Mouse (Mus musculus): Measurements from ENCODE around the gene Nupl2. TPM values are rescaled to one million over a fixed set of nuclear protein-coding genes. Genes with fewer than 3 reads are reported as not detected.

Gene Nupl2
- 15.2 and 17.0 TPM in 2 replicates for polyA plus RNA-seq (2015; fragmentation: Nextera tagmentation; extraction: Ambion mirVana)

DNA sequence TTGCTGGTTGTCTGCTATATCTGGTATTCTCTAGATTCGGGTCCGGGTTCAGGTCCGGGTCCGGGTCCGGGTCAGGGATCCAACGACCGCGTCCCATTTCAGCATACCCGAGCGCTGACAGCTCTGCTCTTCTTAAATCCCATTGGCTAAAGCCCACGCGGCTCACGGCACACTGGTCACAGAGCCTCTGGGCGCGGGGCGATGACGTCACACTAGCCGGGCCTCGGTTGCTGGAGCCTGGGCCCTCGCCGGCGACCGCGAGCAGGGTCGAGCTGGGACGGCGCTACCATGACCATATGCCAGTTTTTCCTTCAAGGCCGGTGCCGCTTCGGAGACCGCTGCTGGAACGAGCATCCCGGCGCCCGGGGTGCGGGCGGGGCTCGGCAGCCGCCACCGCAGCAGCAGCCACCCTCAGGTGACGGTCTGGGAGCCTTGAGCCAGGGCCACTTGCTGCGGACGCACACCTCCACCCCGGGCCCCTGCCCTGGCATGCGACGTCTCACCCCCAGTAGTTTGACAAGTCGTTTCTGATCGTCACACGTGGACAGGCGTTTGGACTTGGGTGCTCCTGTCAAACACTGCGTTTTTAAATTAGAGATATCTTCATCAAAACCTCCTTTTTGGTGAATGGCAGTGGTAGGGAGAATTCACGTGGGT is at the start of gene Nupl2:
TSS of gene Nupl2 (plus strand) at position 175 of the 657 bp plus-strand sequence.
- peak within 1 kb of the TSS; percentile 77 for H3K4me2 ChIP-seq
- H3K27me3 ChIP-seq: no peaks in the 10 kb centered on the region
- peaks cover 6% of the 10 kb centered on the region for H3K4me1 ChIP-seq
- WGBS: under 1% methylated on average over 52 of the region's 52 CpGs
- H3K9ac ChIP-seq: peak within 1 kb of the TSS; percentile 97
- H3K4me3 ChIP-seq: peak within 1 kb of the TSS; percentile 88
- ATAC-seq: peak; percentile 98
- peak within 1 kb of the TSS; percentile 75 for H3K27ac ChIP-seq
- H3K36me3 ChIP-seq (ENCODE audit: poor library complexity, severe bottlenecking): peaks cover 21% of the 10 kb centered on the region
- no peaks in the 10 kb centered on the region for H3K9me3 ChIP-seq (replicated peaks)

DNA sequence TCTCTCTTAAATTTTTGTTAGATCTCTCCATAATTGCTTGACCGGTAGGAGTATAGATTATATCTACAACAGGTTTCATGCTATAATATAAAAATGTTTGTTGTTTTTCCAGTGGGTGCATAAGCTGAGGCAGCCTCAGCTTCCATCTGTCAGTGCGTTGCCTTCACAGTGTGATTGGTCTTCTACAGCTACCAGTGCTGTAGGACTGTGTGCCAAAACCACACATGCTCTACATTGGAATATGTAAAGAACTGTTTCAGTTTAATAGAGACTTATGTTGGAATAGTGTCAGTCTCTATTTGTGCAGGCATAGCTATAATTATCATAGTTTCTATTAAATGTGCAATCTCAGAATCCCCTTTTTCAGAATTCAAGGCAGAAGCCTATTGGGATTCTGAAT is 42.5 kb upstream of the Nupl2 start:
- peak; percentile 65; the same call in 1 of the 2 replicates for ATAC-seq
- H3K27ac ChIP-seq: no peak overlapping the region

DNA sequence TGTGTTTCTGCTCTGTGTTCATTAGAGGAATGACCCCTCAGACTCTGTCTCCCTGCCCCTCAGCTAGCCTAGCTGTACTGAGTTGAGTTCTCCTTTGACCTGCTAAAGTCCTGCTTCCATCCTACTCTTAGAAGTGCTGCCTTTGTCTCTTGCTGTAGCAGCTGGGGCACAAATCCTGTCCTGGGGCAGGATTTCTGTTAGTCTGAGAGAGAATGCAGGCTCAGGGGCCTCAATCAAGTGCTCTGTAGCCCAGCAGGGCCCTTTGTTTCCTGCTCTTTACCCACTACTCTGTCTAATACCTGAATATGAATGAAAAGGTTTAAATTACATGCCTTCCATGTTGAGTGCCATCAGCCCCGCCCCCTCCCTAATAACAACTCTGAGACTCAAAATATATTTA is 40.6 kb upstream of the Nupl2 start:
- peak overlapping the region; percentile 90 for H3K27ac ChIP-seq
- peak overlapping the region; percentile 38 for H3K4me2 ChIP-seq
- H3K9me3 ChIP-seq (replicated peaks): no peaks in the 10 kb centered on the region
- peaks cover 39% of the 10 kb centered on the region for H3K4me1 ChIP-seq
- no peaks in the 10 kb centered on the region for H3K27me3 ChIP-seq
- peak overlapping the region; percentile 38 for H3K9ac ChIP-seq
- no peak overlapping the region for H3K4me3 ChIP-seq
- ATAC-seq: peak; percentile 80; the same call in 1 of the 2 replicates
- peaks cover 19% of the 10 kb centered on the region for H3K36me3 ChIP-seq (ENCODE audit: poor library complexity, severe bottlenecking)
- 4% methylated on average over 1 of the region's 1 CpGs for WGBS

More for the DNA sequence above, 42.5 kb upstream of the Nupl2 start:
- H3K9ac ChIP-seq: no peak overlapping the region
- no peaks in the 10 kb centered on the region for H3K9me3 ChIP-seq (replicated peaks)
- H3K4me3 ChIP-seq: no peak overlapping the region
- no peak overlapping the region for H3K4me2 ChIP-seq
- 94% methylated on average over 2 of the region's 2 CpGs for WGBS
- peaks cover 39% of the 10 kb centered on the region for H3K4me1 ChIP-seq
- H3K27me3 ChIP-seq: no peaks in the 10 kb centered on the region
- peaks cover 17% of the 10 kb centered on the region for H3K36me3 ChIP-seq (ENCODE audit: poor library complexity, severe bottlenecking)

DNA sequence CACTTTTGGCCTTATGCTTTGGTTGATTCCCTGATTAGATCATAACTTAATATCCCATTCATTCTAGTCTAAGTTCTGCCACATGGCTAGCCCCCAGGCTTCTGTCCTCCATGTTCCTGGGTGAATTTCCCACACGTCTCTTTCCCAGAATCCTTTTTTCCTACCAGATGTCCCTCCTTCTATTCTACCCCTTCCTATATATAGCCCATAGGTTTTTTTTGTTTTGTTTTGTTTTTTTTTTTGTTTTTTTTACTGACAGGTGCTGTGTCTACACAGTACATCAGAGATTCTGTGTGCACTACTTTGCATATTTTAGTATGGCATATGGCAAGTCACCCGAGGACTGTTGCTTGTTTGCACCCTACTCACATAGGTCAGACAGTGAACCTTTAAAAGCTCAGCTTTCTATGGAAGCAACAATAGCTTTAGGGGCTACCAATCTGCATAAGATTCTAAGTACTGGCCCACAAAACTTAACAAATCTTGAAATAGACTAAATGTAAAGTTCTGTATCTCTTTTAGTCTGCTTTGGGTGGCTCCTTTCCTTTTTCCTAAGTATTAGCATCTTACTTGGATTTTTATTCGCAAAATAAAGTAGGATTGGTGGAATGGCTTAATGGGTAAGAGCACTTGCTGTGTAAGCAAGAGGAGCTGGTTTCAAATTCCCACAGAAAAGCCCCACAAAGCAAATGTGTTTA is 40.0 kb upstream of the Nupl2 start:
- WGBS: 17% methylated on average over 3 of the region's 3 CpGs
- peaks cover 39% of the 10 kb centered on the region for H3K4me1 ChIP-seq
- ATAC-seq: peak; percentile 65
- H3K36me3 ChIP-seq (ENCODE audit: poor library complexity, severe bottlenecking): peaks cover 19% of the 10 kb centered on the region
- H3K4me3 ChIP-seq: no peak overlapping the region
- no peaks in the 10 kb centered on the region for H3K27me3 ChIP-seq
- H3K9ac ChIP-seq: no peak overlapping the region
- H3K4me2 ChIP-seq: no peak overlapping the region; the same call in 1 of the 2 replicates
- H3K9me3 ChIP-seq (replicated peaks): no peaks in the 10 kb centered on the region
- peak overlapping the region; percentile 90 for H3K27ac ChIP-seq

DNA sequence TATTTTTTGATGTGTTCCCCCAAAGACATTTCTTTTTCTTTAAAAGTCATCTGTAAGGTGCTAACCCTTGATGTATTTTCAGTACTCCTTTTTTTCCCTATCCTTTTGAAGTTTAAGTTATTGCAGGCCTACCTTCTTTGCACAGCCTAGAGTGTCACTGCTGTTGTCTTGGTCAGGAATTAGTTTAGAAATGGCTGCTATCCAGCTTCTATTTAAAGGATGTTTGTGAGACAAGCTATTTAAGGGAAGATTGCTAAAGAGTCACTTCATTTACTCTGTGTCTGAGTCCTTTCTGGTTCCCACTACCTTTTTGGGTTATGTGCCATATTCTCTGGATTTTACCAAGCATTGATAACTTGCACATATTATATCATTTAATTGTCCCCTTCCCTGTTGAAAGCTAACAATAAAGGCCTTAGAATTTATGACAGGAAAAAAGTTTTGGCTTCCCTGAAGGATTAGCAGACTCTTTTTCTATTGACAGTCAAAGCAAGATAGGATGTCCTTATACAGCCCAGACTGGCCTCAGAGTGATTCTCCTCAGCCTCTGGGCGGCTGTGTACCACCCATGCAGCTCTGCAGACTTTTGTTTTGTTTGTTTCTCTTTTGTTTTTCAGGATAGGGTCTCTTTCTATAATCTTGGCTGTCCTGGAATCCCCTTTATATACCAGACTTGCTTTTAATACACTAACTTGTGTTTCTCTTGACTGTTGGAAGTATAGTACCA is 38.7 kb upstream of the Nupl2 start:
- H3K27ac ChIP-seq: no peak overlapping the region
- H3K4me3 ChIP-seq: no peak overlapping the region
- H3K4me1 ChIP-seq: peaks cover 39% of the 10 kb centered on the region
- H3K36me3 ChIP-seq (ENCODE audit: poor library complexity, severe bottlenecking): peaks cover 25% of the 10 kb centered on the region
- no peak overlapping the region for H3K9ac ChIP-seq
- H3K4me2 ChIP-seq: no peak overlapping the region
- no peaks in the 10 kb centered on the region for H3K9me3 ChIP-seq (replicated peaks)
- WGBS: 17% methylated on average over 1 of the region's 1 CpGs
- ATAC-seq: no peak
- H3K27me3 ChIP-seq: no peaks in the 10 kb centered on the region

DNA sequence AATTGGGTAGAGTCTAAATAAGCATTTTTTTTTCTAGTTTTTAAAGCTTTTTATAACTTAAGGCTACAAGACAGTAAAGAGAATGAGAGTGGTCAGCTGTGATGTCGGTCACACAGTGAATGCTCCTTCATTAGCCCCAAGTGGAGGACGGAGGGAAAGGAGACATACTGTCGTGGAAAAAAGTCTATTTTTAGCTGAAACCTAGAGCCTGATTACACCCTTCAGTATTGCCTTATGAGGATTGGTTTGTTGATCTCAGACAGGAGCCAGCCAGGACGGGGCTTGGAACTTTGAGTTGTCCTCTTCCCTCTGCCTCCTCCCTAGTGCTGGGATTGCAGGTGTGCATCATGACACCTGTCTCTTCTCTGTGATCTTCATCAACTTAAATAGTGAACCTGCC is 37.8 kb upstream of the Nupl2 start:
- ATAC-seq: no peak
- no peak overlapping the region for H3K4me2 ChIP-seq
- no peak overlapping the region for H3K27ac ChIP-seq
- H3K36me3 ChIP-seq (ENCODE audit: poor library complexity, severe bottlenecking): peaks cover 27% of the 10 kb centered on the region
- no peaks in the 10 kb centered on the region for H3K27me3 ChIP-seq
- H3K9me3 ChIP-seq (replicated peaks): no peaks in the 10 kb centered on the region
- 86% methylated on average over 4 of the region's 4 CpGs for WGBS
- H3K4me1 ChIP-seq: peaks cover 39% of the 10 kb centered on the region
- no peak overlapping the region for H3K4me3 ChIP-seq
- no peak overlapping the region for H3K9ac ChIP-seq

DNA sequence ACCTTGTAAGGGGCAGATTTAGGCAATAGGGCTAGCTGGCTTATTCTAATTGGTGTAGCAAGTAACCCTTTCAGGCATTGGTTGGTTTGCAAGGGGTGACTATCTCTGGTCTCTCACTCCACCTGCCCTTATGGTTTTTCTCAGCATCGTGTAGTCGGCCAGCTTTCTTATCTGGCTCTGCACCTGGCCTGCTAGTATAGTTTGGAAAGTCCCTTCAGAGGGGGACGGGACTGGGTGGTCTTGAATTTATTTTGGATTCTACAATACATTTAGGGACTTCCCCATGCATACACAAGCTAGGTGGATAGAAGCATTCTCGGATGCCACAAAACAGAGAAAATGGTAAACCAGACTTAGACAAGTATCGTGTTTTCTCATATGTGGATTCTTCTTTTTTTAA is 17.8 kb upstream of the Nupl2 start:
- H3K4me1 ChIP-seq: no peaks in the 10 kb centered on the region
- WGBS: 95% methylated on average over 5 of the region's 5 CpGs
- H3K4me3 ChIP-seq: no peak overlapping the region
- H3K9me3 ChIP-seq (replicated peaks): no peaks in the 10 kb centered on the region
- no peak overlapping the region for H3K9ac ChIP-seq
- H3K27me3 ChIP-seq: no peaks in the 10 kb centered on the region
- H3K4me2 ChIP-seq: no peak overlapping the region
- no peak overlapping the region for H3K27ac ChIP-seq
- H3K36me3 ChIP-seq (ENCODE audit: poor library complexity, severe bottlenecking): peaks cover 90% of the 10 kb centered on the region
- no peak for ATAC-seq

DNA sequence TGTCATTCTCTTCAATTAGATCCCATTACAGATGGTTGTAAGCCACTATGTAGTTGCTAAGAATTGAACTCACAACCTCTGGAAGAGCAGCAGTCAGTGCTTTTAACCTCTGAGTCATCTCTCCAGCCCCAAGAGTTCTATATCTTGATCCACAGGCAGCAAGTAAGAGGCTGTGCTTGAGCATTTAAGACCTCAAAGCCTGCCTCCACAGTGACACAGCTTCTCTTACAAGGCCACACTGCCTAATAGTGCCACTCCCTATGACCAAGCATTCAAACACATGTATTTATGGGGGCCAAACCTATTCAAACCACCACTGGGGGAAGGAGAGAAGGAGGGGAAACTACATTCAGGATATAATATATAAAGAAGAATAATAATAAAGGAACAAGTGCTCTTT is 12.6 kb upstream of the Nupl2 start:
- Histone ChIP-seq H3K4me1 (no peaks in the 10 kb centered on the region), H3K27ac (no peak overlapping the region), H3K4me3 (no peak overlapping the region), H3K9ac (no peak overlapping the region), H3K27me3 (no peaks in the 10 kb centered on the region), H3K36me3 (ENCODE audit: poor library complexity, severe bottlenecking) (peaks cover 69% of the 10 kb centered on the region), H3K4me2 (no peak overlapping the region), H3K9me3 (replicated peaks) (no peaks in the 10 kb centered on the region)
- ATAC-seq: no peak

DNA sequence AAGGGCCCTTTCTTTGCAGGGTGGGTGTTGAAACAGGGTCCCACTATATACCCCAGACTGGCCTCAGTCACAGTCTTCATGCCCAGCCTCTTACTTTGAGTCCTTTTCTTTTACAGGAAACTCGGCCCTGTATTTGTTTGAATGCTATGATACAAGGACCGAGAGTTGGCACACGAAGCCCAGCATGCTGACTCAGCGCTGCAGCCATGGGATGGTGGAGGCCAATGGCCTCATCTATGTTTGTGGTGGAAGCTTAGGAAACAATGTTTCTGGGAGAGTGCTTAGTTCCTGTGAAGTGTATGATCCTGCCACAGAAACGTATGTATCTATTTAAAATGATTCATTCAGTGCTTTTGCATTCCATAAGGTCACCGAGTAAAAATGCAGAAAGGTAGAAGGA is 8.0 kb upstream of the Nupl2 start:
- H3K4me3 ChIP-seq: no peak overlapping the region
- no peaks in the 10 kb centered on the region for H3K27me3 ChIP-seq
- H3K36me3 ChIP-seq (ENCODE audit: poor library complexity, severe bottlenecking): peaks cover 61% of the 10 kb centered on the region
- 96% methylated on average over 6 of the region's 6 CpGs for WGBS
- no peak overlapping the region for H3K9ac ChIP-seq
- no peak overlapping the region for H3K4me2 ChIP-seq
- no peak overlapping the region for H3K27ac ChIP-seq
- ATAC-seq: no peak
- no peaks in the 10 kb centered on the region for H3K9me3 ChIP-seq (replicated peaks)
- H3K4me1 ChIP-seq: no peaks in the 10 kb centered on the region

DNA sequence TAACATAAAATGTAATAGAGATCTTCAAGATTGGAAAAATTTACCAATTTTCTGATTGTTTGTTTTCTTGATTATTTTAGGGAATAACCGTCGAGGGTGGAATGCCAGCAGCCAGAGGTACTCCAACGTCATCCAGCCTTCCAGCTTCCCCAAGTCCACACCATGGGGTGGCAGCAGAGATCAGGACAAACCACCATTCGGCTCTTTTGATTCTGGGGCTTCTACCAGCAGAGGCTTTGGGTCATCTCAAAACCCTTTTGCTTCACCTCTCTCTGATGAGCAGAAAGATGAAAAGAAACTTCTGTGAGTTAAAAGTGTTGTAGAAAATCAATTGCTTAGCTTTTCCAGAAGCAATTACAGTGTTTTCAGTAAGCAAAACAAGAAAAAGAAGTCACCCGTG is 2.5 kb downstream of the Nupl2 start:
- H3K4me2 ChIP-seq: no peak overlapping the region
- H3K4me3 ChIP-seq: no peak overlapping the region
- H3K9me3 ChIP-seq (replicated peaks): no peaks in the 10 kb centered on the region
- no peak for ATAC-seq
- WGBS: 53% methylated on average over 5 of the region's 5 CpGs
- no peak overlapping the region for H3K9ac ChIP-seq
- peaks cover 6% of the 10 kb centered on the region for H3K4me1 ChIP-seq
- H3K36me3 ChIP-seq (ENCODE audit: poor library complexity, severe bottlenecking): peaks cover 25% of the 10 kb centered on the region
- H3K27ac ChIP-seq: no peak overlapping the region
- H3K27me3 ChIP-seq: no peaks in the 10 kb centered on the region

DNA sequence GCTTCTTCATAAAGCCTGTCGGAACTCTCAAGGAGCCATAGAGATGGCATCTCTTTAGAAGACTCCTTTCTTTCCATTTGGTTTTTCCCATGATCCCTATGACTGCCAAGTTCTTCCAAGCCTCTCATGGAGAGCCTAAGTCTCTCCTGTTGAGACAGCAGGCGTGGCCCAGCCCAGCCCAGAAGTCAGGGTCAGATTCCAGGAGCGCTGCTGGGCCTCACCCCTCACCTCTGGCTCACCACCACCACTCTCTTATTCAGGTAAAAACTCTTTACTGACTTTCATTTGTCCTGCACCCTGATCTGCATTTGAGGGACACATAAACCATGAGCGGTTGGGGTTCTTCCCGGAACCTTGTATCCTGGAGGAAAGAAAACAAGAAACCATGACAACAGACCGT is 5.1 kb downstream of the Nupl2 start:
- Histone ChIP-seq H3K27ac (no peak overlapping the region), H3K27me3 (no peaks in the 10 kb centered on the region), H3K4me1 (peaks cover 6% of the 10 kb centered on the region), H3K36me3 (ENCODE audit: poor library complexity, severe bottlenecking) (peaks cover 36% of the 10 kb centered on the region), H3K9me3 (replicated peaks) (no peaks in the 10 kb centered on the region), H3K4me2 (no peak overlapping the region), H3K9ac (no peak overlapping the region), H3K4me3 (no peak overlapping the region)
- no peak for ATAC-seq
- WGBS: 96% methylated on average over 6 of the region's 6 CpGs

DNA sequence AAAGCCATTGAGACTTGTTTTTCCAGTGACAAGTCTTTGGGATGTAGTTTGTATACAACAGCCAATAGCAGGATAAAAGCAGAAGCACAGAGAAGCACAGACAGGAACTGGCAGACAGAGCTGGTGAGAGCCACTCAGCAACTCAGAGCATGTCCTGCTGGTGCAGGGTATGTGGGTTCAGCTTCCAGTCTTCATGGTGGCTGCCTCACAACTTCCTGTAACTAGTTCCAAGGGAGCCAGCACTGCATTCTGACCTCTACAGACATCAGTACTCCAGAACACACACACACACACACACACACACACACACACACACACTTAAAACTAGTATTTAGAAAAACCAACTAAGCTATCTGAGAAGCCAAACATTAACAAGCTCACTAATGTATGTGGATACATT is 7.3 kb downstream of the Nupl2 start:
- Histone ChIP-seq H3K36me3 (ENCODE audit: poor library complexity, severe bottlenecking) (peaks cover 42% of the 10 kb centered on the region), H3K9me3 (replicated peaks) (no peaks in the 10 kb centered on the region), H3K9ac (no peak overlapping the region), H3K4me1 (no peaks in the 10 kb centered on the region), H3K27me3 (no peaks in the 10 kb centered on the region), H3K27ac (no peak overlapping the region), H3K4me3 (no peak overlapping the region), H3K4me2 (no peak overlapping the region)
- no peak for ATAC-seq
